Mouse (Mus musculus): Measurements from ENCODE around the gene Scrn1. TPM values are rescaled to one million over a fixed set of nuclear protein-coding genes. Genes with fewer than 3 reads are reported as not detected.

The Scrn1 gene
- 6.2 and 8.6 TPM in 2 replicates for polyA plus RNA-seq (2015; fragmentation: Nextera tagmentation; extraction: Ambion mirVana)

GRCm38 (mm10) chr6:54565665-54566545 lies at the start of gene Scrn1:
Scrn1 (minus strand) TSS chr6:54566489.
- under 1% methylated on average over 60 of the region's 60 CpGs for WGBS
- peaks cover 21% of the 10 kb centered on the region for H3K27me3 ChIP-seq
- H3K36me3 ChIP-seq = no peaks in the 10 kb centered on the region
- H3K27ac ChIP-seq = peak within 1 kb of the TSS; percentile 42; the same call in 1 of the 2 replicates
- peak within 1 kb of the TSS; percentile 55 for H3K4me3 ChIP-seq (replicated peaks)
- peak within 1 kb of the TSS; percentile 45 for H3K9ac ChIP-seq
- H3K4me1 ChIP-seq = peaks cover 39% of the 10 kb centered on the region
- H3K4me2 ChIP-seq = peak within 1 kb of the TSS; percentile 95
- H3K9me3 ChIP-seq (replicated peaks) = no peaks in the 10 kb centered on the region
- ATAC-seq (replicated peaks; ENCODE audit: low FRiP score) = peak; percentile 83

GRCm38 (mm10) chr6:54606241-54606640 lies 40.0 kb upstream of the Scrn1 start:
- Histone ChIP-seq H3K9me3 (replicated peaks) (0 out of 2 replicates have a peak, but pooled peaks cover 3% of the 10 kb centered on the region), H3K9ac (no peak overlapping the region), H3K4me2 (no peak overlapping the region), H3K27me3 (no peaks in the 10 kb centered on the region), H3K27ac (no peak overlapping the region), H3K36me3 (peaks cover 4% of the 10 kb centered on the region; the same call in 1 of the 2 replicates), H3K4me1 (peaks cover 5% of the 10 kb centered on the region; the same call in 1 of the 2 replicates), H3K4me3 (replicated peaks) (no peak overlapping the region)
- ATAC-seq (replicated peaks; ENCODE audit: low FRiP score) = no peak
- 53% methylated on average over 4 of the region's 4 CpGs for WGBS

- H3K9ac ChIP-seq = no peak overlapping the region
- H3K4me3 ChIP-seq (replicated peaks) = no peak overlapping the region
- no peak overlapping the region for H3K4me2 ChIP-seq
- no peaks in the 10 kb centered on the region for H3K27me3 ChIP-seq
- peaks cover 10% of the 10 kb centered on the region; the same call in 1 of the 2 replicates for H3K4me1 ChIP-seq
- no peak for ATAC-seq (replicated peaks; ENCODE audit: low FRiP score)
- 0 out of 2 replicates have a peak, but pooled peaks cover 3% of the 10 kb centered on the region for H3K9me3 ChIP-seq (replicated peaks)
- H3K36me3 ChIP-seq = no peaks in the 10 kb centered on the region
- H3K27ac ChIP-seq = 0 out of 2 replicates have a peak overlapping the region, but pooled peaks have one; percentile 27
- 100% methylated on average over 1 of the region's 1 CpGs for WGBS
Observed at GRCm38 (mm10) chr6:54604001-54604715, 37.9 kb upstream of the Scrn1 start.

GRCm38 (mm10) chr6:54602891-54603290 lies 36.6 kb upstream of the Scrn1 start:
- no peaks in the 10 kb centered on the region for H3K9me3 ChIP-seq (replicated peaks)
- no peak overlapping the region for H3K9ac ChIP-seq
- H3K27me3 ChIP-seq = no peaks in the 10 kb centered on the region
- H3K4me1 ChIP-seq = peaks cover 10% of the 10 kb centered on the region; the same call in 1 of the 2 replicates
- no peak overlapping the region for H3K4me3 ChIP-seq (replicated peaks)
- WGBS = 84% methylated on average over 2 of the region's 2 CpGs
- ATAC-seq (replicated peaks; ENCODE audit: low FRiP score) = no peak
- no peak overlapping the region for H3K27ac ChIP-seq
- H3K36me3 ChIP-seq = no peaks in the 10 kb centered on the region
- no peak overlapping the region for H3K4me2 ChIP-seq

- Histone ChIP-seq H3K9ac (no peak overlapping the region), H3K27ac (peak overlapping the region; percentile 32; the same call in 1 of the 2 replicates), H3K27me3 (no peaks in the 10 kb centered on the region), H3K36me3 (no peaks in the 10 kb centered on the region), H3K4me3 (replicated peaks) (no peak overlapping the region), H3K4me1 (peaks cover 23% of the 10 kb centered on the region), H3K4me2 (no peak overlapping the region), H3K9me3 (replicated peaks) (no peaks in the 10 kb centered on the region)
- no peak for ATAC-seq (replicated peaks; ENCODE audit: low FRiP score)
- 62% methylated on average over 5 of the region's 5 CpGs for WGBS
Observed at GRCm38 (mm10) chr6:54600681-54601347, 34.5 kb upstream of the Scrn1 start.

- 84% methylated on average over 3 of the region's 3 CpGs for WGBS
- H3K27ac ChIP-seq = no peak overlapping the region
- no peak overlapping the region for H3K9ac ChIP-seq
- H3K4me2 ChIP-seq = no peak overlapping the region
- no peak for ATAC-seq (replicated peaks; ENCODE audit: low FRiP score)
- H3K27me3 ChIP-seq = no peaks in the 10 kb centered on the region
- H3K9me3 ChIP-seq (replicated peaks) = no peaks in the 10 kb centered on the region
- H3K4me1 ChIP-seq = peaks cover 36% of the 10 kb centered on the region
- no peaks in the 10 kb centered on the region for H3K36me3 ChIP-seq
- H3K4me3 ChIP-seq (replicated peaks) = no peak overlapping the region
Observed at GRCm38 (mm10) chr6:54597711-54598110, 31.4 kb upstream of the Scrn1 start.

GRCm38 (mm10) chr6:54597208-54597607 lies 30.9 kb upstream of the Scrn1 start, which contains the start of gene Fkbp14:
Fkbp14 (minus strand) TSS chr6:54597308.
- H3K4me1 ChIP-seq = peaks cover 37% of the 10 kb centered on the region
- H3K27ac ChIP-seq = no peak within 1 kb of the TSS
- no peaks in the 10 kb centered on the region for H3K36me3 ChIP-seq
- peak within 1 kb of the TSS; percentile 89 for H3K4me3 ChIP-seq (replicated peaks)
- no peak within 1 kb of the TSS for H3K9ac ChIP-seq
- H3K4me2 ChIP-seq = peak within 1 kb of the TSS; percentile 83
- no peak for ATAC-seq (replicated peaks; ENCODE audit: low FRiP score)
- H3K9me3 ChIP-seq (replicated peaks) = no peaks in the 10 kb centered on the region
- no peaks in the 10 kb centered on the region for H3K27me3 ChIP-seq
- 66% methylated on average over 4 of the region's 4 CpGs for WGBS

GRCm38 (mm10) chr6:54595330-54595878 lies 29.1 kb upstream of the Scrn1 start:
- no peak; the same call in 1 of the 2 replicates for ATAC-seq (replicated peaks; ENCODE audit: low FRiP score)
- under 1% methylated on average over 47 of the region's 48 CpGs for WGBS
- H3K36me3 ChIP-seq = no peaks in the 10 kb centered on the region
- peak overlapping the region; percentile 82 for H3K27ac ChIP-seq
- no peaks in the 10 kb centered on the region for H3K9me3 ChIP-seq (replicated peaks)
- peak overlapping the region; percentile 89 for H3K4me3 ChIP-seq (replicated peaks)
- H3K4me1 ChIP-seq = peaks cover 46% of the 10 kb centered on the region
- no peaks in the 10 kb centered on the region for H3K27me3 ChIP-seq
- H3K4me2 ChIP-seq = peak overlapping the region; percentile 83
- peak overlapping the region; percentile 82 for H3K9ac ChIP-seq

GRCm38 (mm10) chr6:54594469-54595329 lies 28.4 kb upstream of the Scrn1 start, which contains the start of gene Plekha8:
Plekha8 (plus strand) TSS chr6:54595111.
- ATAC-seq (replicated peaks; ENCODE audit: low FRiP score) = peak; percentile 94
- H3K9me3 ChIP-seq (replicated peaks) = no peaks in the 10 kb centered on the region
- H3K4me2 ChIP-seq = peak within 1 kb of the TSS; percentile 83
- peak within 1 kb of the TSS; percentile 82 for H3K9ac ChIP-seq
- peak within 1 kb of the TSS; percentile 89 for H3K4me3 ChIP-seq (replicated peaks)
- H3K27ac ChIP-seq = peak within 1 kb of the TSS; percentile 82
- H3K27me3 ChIP-seq = no peaks in the 10 kb centered on the region
- H3K36me3 ChIP-seq = no peaks in the 10 kb centered on the region
- under 1% methylated on average over 47 of the region's 49 CpGs for WGBS
- peaks cover 46% of the 10 kb centered on the region for H3K4me1 ChIP-seq

GRCm38 (mm10) chr6:54593766-54594468 lies 27.6 kb upstream of the Scrn1 start:
- Histone ChIP-seq H3K4me2 (peak overlapping the region; percentile 83), H3K4me1 (peaks cover 46% of the 10 kb centered on the region), H3K27me3 (no peaks in the 10 kb centered on the region), H3K27ac (peak overlapping the region; percentile 82), H3K9ac (no peak overlapping the region), H3K9me3 (replicated peaks) (no peaks in the 10 kb centered on the region), H3K36me3 (no peaks in the 10 kb centered on the region), H3K4me3 (replicated peaks) (peak overlapping the region; percentile 67)
- WGBS = 55% methylated on average over 8 of the region's 8 CpGs
- no peak for ATAC-seq (replicated peaks; ENCODE audit: low FRiP score)

Measured in kidney, embryonic 15.5 days (tissue).